Mouse (Mus musculus) thymus, postnatal 0 days (tissue): ENCODE results near the gene Timm8a1. TPM values are rescaled to one million over a fixed set of nuclear protein-coding genes. Genes with fewer than 3 reads are reported as not detected.
A peak's percentile ranks its signal among the peaks of the same experiment; 100 is the strongest.

ENCODE experiments used
- DNase-seq: peaks from one replicate; pipeline ENCODE4 v3.0.0-alpha.2; 2015; ENCODE audit warnings: low spot score
- polyA plus RNA-seq: library from polyadenylated mRNA; unstranded; fragments of >200 nt; fragmentation: Nextera tagmentation; extraction: Ambion mirVana; gene quantifications from 2 replicates; pipeline ENCODE4 v1.2.1, GENCODE M21; 2015

The Timm8a1 gene
- polyA plus RNA-seq, 1 experiment from 2014 or later: 90.1 TPM

DNA sequence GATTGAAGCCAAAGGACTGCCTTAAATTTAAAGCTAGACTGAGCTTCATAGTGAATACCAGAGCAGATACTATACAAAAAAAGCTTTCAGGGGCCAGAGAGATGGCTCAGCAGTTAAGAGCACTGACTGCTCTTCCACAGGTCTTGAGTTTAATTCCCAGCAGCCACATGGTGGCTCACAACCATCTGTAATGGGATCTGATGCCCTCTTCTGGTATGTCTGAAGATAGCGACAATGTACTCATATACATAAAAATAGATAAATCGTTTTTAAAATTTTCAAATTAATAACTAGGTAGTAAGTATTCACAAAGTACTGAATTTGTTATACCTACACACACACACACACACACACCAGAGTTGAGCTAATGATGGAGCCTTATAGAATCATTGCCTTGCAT lies 8.3 kb downstream of the Timm8a1 start:
- DNase-seq: no peak

DNA sequence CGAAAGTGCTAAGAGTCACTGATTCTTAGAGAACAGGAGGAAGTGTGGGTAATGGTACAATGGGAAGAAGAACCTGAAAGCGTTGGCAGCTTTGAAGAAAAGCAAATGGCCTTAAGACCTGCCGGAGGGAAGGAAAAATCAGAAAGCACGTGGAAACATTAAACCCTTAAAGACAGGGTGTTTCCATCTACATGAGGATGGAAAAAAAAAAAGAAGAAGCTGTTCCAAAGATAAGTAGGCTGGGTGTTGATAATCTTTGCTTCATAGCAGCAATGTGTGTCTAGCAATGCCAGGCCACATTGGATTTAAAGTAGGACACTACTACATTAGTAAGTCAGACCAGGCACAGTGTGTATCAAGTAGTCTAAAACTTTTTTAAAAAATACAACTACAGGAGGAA lies 16.4 kb downstream of the Timm8a1 start:
- no peak for DNase-seq

DNA sequence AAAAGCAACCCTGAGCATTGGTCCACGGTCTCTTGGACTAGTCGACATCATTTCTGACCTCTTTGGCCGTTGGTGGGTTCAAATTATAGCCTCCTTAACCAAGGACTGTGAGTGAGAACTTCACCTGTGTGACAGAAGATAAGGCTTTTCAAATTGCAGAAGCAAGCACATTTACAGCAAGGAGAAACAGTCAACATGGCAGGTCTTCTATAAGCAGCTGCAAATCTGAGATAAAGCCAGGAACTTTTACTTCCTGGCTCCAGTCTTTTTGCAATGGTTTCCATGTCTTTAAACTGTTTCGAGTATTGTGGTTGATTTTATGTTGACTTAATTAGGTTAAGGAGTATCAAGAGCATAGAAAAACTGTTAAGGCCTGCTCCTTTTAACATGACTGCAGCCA lies 17.9 kb downstream of the Timm8a1 start:
- DNase-seq: no peak

DNA sequence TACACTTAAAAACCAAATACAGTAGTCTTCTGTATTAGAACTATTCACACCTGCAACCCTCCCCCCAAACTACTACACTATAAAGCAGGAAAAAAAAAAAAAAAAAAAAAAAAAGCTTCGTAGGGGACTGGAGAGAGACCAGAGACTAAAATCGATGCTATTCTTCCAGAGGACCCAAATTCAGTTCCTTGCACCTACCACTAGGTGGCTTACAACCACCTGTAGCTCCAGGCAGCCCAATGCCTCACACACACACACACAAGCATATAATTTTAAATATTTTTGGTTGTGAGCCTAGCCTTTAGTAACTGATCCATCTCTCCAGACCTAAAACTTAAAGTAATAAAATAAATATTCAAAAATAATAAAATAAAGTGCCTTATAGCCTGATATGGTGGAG lies 32.2 kb downstream of the Timm8a1 start:
- peak; percentile 4 for DNase-seq

DNA sequence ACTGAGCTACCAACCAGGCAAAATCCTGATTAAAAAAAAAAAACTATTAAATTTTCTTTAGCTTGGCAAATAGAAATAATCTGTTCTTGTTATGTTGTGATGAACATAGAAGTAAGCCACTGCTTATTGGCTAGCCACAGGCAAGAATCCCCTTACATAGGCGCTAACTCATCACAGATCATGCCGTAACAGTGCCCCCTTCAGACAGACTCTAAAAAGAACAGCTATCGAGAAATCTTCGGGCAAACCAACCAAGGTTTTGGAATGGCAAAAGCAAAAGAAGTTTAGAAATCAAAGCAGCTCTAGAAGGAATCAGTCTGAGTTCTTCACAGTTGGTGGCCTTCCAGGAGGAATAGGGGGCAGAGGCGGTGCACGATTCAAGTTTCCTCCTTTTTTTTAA lies 33.7 kb downstream of the Timm8a1 start:
- DNase-seq: no peak

DNA sequence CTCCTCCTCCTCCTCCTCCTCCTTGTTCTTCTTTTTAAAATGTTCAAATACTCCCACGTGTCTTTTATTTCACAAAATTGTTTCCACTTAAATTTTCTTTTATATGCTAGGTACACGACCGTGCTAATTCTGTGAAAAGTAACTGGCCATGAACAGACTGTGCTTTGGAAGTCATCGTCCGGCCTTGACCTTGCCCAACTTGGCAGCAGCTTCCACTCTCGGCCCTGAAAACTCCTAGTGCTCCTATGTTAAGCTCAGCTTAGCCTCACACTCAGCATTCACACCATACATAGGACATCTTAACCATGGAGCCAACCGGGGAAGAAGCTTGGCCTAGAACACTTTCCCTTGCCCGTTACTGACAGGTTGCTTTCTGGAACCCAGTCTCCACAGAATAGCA lies 41.0 kb downstream of the Timm8a1 start:
- no peak for DNase-seq

Other genes with a start within 250 kb of the Timm8a1 start
- gene Tmem35a, start 246.6 kb downstream of the Timm8a1 start, polyA plus RNA-seq: 2.3 and 2.4 TPM in 2 replicates
- gene Cenpi, start 233.8 kb downstream of the Timm8a1 start, polyA plus RNA-seq: 23.7 and 25.8 TPM in 2 replicates
- gene Drp2, start 137.3 kb downstream of the Timm8a1 start, polyA plus RNA-seq: 0.27 and 0.29 TPM in 2 replicates
- gene Taf7l, start 65.4 kb downstream of the Timm8a1 start, polyA plus RNA-seq: not detected in 2 replicates
- gene Btk, start 41.7 kb upstream of the Timm8a1 start, polyA plus RNA-seq: 3.5 and 4.1 TPM in 2 replicates
- 605 and 639 TPM in 2 replicates for gene Rpl36a, start 43.8 kb upstream of the Timm8a1 start, polyA plus RNA-seq
- 4.9 and 7.1 TPM in 2 replicates for gene Gla, start 59.3 kb upstream of the Timm8a1 start, polyA plus RNA-seq
- gene Hnrnph2, start 59.3 kb upstream of the Timm8a1 start, polyA plus RNA-seq: 123 and 128 TPM in 2 replicates
- gene Armcx4, start 144.7 kb upstream of the Timm8a1 start, polyA plus RNA-seq: 0.94 and 1.3 TPM in 2 replicates
- 12.7 and 14.2 TPM in 2 replicates for gene Armcx1, start 176.1 kb upstream of the Timm8a1 start, polyA plus RNA-seq
- 10.7 and 10.8 TPM in 2 replicates for gene Armcx6, start 209.6 kb upstream of the Timm8a1 start, polyA plus RNA-seq
- gene Armcx3, start 214.7 kb upstream of the Timm8a1 start, polyA plus RNA-seq: 25.7 and 26.4 TPM in 2 replicates